Mouse (Mus musculus) kidney, adult 9 months (tissue): ENCODE data around the gene Zfp65.
"Not testable (repeated sequence)": the region's sequence is repeated elsewhere in the genome, so short reads cannot be mapped to it uniquely, and the experiment has no call there.

Source experiments
- DNase-seq: peaks from one replicate; pipeline ENCODE4 v3.0.0; 2022

Zfp65 gene

GRCm38 (mm10) chr13:67728641-67729318 lies at the start of gene Zfp65:
TSS of gene Zfp65 (minus strand) at chr13:67729173.
- DNase-seq: peak; percentile 78

GRCm38 (mm10) chr13:67763031-67763768 lies 34.2 kb upstream of the Zfp65 start:
- DNase-seq: no peak

- no peak for DNase-seq
Measured at GRCm38 (mm10) chr13:67759966-67760365, 31.0 kb upstream of the Zfp65 start.

- DNase-seq: no peak
Measured at GRCm38 (mm10) chr13:67755761-67756160, 26.8 kb upstream of the Zfp65 start.

- DNase-seq: peak; percentile 72
Measured at GRCm38 (mm10) chr13:67754333-67755306, 25.6 kb upstream of the Zfp65 start, which contains the start of gene Zfp85. TSS of gene Zfp85 (minus strand) at chr13:67755228.

- no peak for DNase-seq
Measured at GRCm38 (mm10) chr13:67743896-67744295, 14.9 kb upstream of the Zfp65 start.

- no peak for DNase-seq
Measured at GRCm38 (mm10) chr13:67742941-67743340, 14.0 kb upstream of the Zfp65 start.

GRCm38 (mm10) chr13:67734391-67734790 lies 5.4 kb upstream of the Zfp65 start:
- not testable (repeated sequence) for DNase-seq

- DNase-seq: peak; percentile 46
Measured at GRCm38 (mm10) chr13:67729441-67729840, 468 bp upstream of the Zfp65 start.

GRCm38 (mm10) chr13:67728106-67728505 lies 867 bp downstream of the Zfp65 start:
- no peak for DNase-seq

- not testable (repeated sequence) for DNase-seq
Measured at GRCm38 (mm10) chr13:67725331-67725730, 3.6 kb downstream of the Zfp65 start.

- DNase-seq: peak; percentile 95
Measured at GRCm38 (mm10) chr13:67723848-67724479, 5.0 kb downstream of the Zfp65 start.

GRCm38 (mm10) chr13:67686971-67687370 lies 42.0 kb downstream of the Zfp65 start, which contains the start of gene Zfp738:
TSS of gene Zfp738 (minus strand) at chr13:67687071.
- DNase-seq: no peak

- DNase-seq: not testable (repeated sequence)
Measured at GRCm38 (mm10) chr13:67683841-67684240, 45.1 kb downstream of the Zfp65 start.

GRCm38 (mm10) chr13:67682959-67683735 lies 45.8 kb downstream of the Zfp65 start:
- DNase-seq: peak; percentile 94

GRCm38 (mm10) chr13:67674902-67675301 lies 54.1 kb downstream of the Zfp65 start:
- no peak for DNase-seq
